Mouse (Mus musculus) ES-E14 (cell line): Measurements from ENCODE around the gene Gabbr2.

Experiments
- CHD2 ChIP-seq: IDR thresholded peaks from 2 replicates; pipeline ENCODE4 v1.6.1; 2014; ENCODE audit warnings: mild to moderate bottlenecking, low read depth, low read length, inconsistent platforms
- HCFC1 ChIP-seq: IDR thresholded peaks from 2 replicates; pipeline ENCODE4 v1.6.1; 2012; ENCODE audit warnings: low read length, inconsistent platforms, borderline replicate concordance; ENCODE audit not compliant: insufficient read depth
- MAFK ChIP-seq: IDR thresholded peaks from 2 replicates; pipeline ENCODE4 v1.6.1; 2014; ENCODE audit warnings: mild to moderate bottlenecking, low read depth, low read length, inconsistent platforms; ENCODE audit not compliant: insufficient read depth

DNA sequence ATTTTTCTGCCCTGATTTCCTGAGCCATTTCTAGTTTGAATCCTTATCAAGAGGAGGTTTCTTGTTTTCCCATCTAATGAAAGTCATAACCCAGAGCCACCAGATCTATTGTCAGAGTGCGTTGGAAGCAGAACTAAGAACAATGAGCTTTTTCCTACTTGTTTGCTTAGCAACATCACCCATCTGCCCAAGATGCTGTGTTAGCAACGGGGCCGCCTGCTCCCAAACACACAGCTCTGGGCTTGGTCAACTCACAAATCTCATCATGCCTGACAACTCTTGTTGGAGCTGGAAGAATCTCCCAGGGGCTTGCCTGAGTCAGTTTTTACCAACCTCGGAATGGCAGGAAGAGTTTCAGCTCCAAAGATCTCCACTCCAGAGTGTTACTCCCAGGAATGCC, 111.7 kb downstream of the Gabbr2 start:
- no peak for TF ChIP-seq HCFC1
- no peak for TF ChIP-seq MAFK
- no peak for TF ChIP-seq CHD2
